Mouse (Mus musculus) lung, postnatal 4 days (tissue): ENCODE measurements around the gene Bbs12.

ENCODE experiments used
- DNase-seq, 2 experiments: peaks; one replicate each; pipeline ENCODE4 v3.0.0; 2021

Gene Bbs12

GRCm38 (mm10) chr3:37312370-37312941 is at the start of gene Bbs12, which contains the start of gene Cetn4:
TSS of gene Bbs12 (plus strand) at chr3:37312554.
TSS of gene Cetn4 (minus strand) at chr3:37312708.
- DNase-seq: peak; percentile 95 to 98

- DNase-seq: no peak
Measured at GRCm38 (mm10) chr3:37268338-37268737, 44.0 kb upstream of the Bbs12 start.

DNA sequence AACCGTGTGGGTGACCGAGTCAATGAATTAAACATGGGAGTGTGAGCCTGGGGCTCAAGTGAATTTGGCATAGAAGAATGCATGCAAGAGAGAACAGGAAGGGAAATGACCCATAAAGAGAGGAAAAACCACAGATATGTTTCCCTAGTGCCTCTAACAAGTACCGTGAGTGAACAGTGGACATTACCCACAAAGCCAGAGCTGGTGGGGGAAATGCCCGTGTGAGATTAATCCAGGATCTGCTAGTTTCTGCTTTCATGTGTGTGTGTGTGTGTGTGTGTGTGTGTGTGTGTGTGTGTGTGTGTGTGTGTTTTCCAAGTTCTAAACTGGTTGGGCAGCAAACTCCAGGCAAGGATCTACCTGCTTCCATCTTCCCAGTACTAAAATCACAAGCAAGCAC is 42.4 kb upstream of the Bbs12 start:
- DNase-seq: no peak

DNA sequence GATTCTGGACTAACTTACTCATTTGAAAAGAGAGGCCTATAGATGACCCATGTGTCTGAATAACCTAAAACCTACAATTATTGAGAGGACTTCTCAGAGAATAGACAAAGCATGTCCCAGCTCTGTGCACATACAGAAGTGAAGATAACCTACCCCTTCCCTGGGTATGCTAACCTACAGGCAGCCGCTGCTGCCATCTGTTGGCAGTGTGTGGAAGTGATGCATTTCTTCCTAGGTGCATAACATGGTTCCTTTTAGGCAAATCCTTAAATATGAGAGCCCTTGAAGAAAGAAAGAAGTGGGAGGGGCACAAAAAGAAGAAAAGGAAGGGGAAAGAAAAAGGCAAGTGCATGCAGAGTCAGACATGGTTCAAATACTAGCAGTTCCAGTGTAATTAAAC is 41.1 kb upstream of the Bbs12 start:
- DNase-seq: peak; percentile 27 to 53

GRCm38 (mm10) chr3:37273092-37273491 is 39.3 kb upstream of the Bbs12 start:
- DNase-seq: no peak

GRCm38 (mm10) chr3:37274661-37275060 is 37.7 kb upstream of the Bbs12 start:
- DNase-seq: no peak

DNA sequence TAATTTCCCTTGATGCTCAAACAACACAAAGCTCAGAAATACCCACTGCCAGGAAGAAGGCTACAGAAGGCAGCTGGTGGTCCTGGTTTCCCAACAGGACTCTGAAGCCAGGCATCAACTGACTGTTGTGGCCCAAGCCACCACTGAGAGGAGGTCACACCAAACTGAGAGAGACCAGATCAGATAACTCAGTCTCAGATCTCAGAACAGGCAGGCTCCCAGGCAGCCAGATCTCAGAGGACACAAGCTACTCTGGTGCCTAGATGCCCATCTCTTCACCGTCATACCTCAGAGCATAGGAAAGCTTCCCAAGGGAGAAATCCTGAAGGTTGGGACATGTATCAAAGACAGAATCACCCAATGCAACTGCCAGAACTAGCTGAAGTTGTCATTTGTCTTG is 32.1 kb upstream of the Bbs12 start:
- DNase-seq: no peak

DNA sequence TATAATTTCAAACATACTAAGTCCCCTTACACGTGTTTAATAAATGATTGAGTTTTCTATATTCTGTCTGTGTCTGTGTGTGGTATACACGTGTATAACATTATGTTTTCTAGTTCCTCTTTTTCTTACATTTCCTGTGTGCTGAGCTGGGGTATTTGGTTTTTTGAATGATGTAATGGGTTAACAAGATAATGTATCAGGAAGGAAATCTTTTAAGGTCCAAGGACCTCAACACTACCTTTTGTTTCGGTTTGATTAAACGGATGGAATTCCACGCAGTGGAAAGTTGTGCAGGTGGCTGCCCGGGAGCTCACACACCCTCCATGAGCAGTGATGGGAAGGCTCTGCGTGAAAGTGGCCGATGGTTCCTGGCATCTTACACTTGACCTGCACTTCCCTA is 31.5 kb upstream of the Bbs12 start:
- no peak for DNase-seq

DNA sequence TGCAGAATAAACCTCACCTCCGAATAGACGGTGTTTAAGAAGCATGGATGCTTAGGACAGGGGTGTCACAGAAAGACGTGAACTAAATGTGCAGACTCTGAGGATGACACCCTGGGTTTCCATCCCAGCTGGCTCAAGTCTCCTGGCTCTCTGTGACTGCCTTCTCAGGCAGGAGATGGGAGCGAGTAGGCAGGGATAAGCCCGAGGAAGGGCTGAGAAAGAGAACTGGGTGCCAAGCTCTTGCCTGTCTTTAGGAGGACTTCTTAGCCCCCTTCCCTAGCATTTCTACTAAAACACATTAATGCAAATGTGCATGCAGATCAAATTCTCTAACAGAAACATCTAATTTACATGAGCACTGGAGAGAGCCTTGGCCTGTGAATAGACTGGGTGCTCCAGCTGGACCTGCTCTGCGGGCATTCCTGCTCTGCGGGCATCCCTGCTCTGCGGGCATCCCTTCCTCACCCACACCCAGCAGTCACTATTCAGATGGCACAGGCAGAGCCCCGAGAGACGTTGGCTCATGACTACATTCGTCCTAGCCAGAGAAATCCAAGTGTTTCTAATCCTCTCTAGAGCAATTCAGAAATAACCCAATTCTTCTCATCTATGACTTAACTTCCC is 29.9 kb upstream of the Bbs12 start:
- DNase-seq: no peak

DNA sequence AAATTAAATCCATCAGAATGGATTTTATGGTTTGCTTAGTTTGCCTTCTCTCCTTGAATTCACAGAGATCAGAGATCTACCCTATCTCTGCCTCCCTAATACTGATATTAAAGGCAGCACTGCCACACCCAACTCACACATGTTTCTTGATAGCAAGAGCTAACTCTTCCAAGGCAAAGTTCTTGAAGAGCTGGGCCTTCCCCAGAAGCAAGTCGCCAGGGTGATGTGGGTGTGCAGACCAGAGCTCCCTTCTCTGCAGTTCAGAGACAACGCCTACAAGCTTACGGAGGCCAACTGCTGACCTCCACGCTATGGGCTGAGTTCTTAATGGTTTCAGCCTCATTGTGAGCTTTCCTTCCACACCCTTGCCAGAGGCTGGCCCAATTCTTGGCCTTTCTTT is 29.1 kb upstream of the Bbs12 start:
- no peak for DNase-seq

- no peak for DNase-seq
Measured at GRCm38 (mm10) chr3:37289237-37289636, 23.1 kb upstream of the Bbs12 start.

GRCm38 (mm10) chr3:37290881-37291541 is 21.3 kb upstream of the Bbs12 start:
- no peak for DNase-seq

- DNase-seq: no peak
Measured at GRCm38 (mm10) chr3:37291929-37292328, 20.4 kb upstream of the Bbs12 start.

DNA sequence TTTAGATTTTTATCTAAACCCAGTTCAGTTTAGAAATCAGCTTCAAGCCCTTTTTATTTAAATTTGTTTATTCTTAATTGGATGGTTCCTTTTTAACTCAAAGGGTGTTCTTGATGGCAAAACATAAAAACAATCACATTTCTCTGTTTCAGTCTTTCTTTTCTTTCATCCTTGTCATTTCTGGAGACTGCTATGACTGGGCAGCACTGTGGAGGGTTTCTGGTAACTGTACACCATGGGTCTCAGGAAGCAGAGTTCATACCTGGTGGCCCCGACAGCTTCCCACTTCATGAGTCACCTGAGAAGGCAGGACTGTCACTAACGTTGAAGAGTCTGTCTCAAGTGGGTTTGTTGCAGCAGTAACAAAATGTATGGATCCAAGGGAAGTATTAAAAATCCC is 19.7 kb upstream of the Bbs12 start:
- DNase-seq: no peak

GRCm38 (mm10) chr3:37299470-37299869 is 12.9 kb upstream of the Bbs12 start:
- no peak for DNase-seq

- DNase-seq: peak in 1 of 2 experiments; percentile 54
Measured at GRCm38 (mm10) chr3:37302685-37303084, 9.7 kb upstream of the Bbs12 start.

- no peak for DNase-seq
Measured at GRCm38 (mm10) chr3:37303392-37304139, 8.8 kb upstream of the Bbs12 start.

GRCm38 (mm10) chr3:37311897-37312369 is 421 bp upstream of the Bbs12 start:
- no peak for DNase-seq

DNA sequence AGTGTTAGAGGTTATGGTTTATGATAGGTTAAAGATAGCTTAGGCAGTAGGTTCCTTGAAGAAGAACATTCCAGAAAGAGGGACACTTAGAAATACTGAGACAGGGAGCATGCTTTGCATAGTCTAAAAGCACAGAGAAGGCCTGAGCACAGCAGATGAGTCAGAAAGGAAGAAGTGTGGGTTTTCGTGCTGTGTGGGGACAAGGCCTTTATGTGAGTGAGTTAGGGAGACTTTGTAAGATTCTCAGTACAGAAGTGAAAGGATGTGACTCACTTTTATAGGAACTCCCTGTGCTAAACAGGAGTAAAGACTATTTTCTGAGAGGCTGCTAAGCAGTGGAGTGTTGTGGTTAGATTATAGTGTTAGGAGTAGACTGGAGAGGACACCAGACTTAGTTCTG is 1.0 kb downstream of the Bbs12 start:
- peak in 1 of 2 experiments; percentile 11 for DNase-seq

GRCm38 (mm10) chr3:37316233-37316632 is 3.9 kb downstream of the Bbs12 start:
- DNase-seq: no peak

GRCm38 (mm10) chr3:37324310-37324709 is 12.0 kb downstream of the Bbs12 start:
- DNase-seq: no peak

DNA sequence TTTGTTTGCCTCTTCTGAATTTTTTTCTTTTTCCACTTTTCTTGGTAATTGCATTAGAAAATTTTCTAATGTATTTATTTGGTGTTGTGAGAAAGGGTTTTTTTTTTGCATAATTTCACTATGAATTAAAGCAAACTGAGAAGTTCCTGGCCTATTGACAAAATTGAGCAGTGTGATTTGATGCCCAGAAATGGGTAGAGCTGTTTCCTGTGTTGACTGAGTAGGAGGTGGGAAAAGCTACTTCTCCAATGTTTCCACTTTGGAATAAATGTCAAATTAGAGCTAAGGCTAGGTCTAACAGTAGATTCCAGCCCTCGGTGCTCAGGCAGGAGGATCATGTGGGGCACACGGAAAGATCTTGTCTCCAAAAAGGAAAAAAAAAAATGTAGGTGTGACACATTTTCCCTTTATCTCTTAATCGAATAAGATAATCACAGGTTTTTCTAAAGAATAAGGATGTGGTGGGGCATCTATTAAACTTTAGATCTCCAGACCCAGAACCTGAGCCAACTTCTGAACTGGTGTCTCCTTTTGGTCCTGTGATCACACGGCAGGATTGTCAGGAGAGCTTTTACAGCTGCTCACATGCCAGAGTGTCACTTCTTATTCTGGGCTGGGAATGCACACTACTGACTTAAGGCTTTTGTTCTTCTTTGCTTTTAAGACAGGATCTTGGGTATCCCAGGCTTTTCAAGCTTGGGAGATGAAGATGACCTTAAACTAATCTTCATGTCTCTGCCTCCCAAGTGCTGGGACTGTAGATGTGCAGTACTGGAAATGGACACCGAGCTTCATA is 13.2 kb downstream of the Bbs12 start:
- no peak for DNase-seq

DNA sequence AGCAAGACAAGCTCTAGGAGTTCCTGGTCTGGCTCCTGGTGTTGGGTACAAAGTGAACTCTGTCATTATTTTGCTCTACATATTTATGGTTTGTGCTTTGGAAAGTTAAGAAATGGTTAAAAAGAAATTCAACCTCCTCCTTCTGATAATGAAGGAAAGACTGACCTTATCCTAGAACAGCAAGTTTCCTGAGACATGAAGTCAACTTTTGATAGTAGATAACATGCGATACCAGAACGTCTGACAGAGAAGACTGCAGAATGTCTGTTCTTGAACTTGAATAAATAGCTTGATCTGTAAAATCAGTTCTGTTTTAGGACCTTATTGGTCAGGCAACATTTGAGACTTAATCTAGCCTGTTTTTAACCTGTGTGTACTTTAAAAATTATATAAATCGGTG is 14.3 kb downstream of the Bbs12 start:
- DNase-seq: no peak
